Mouse (Mus musculus): ENCODE data around the gene Omp. TPM values are rescaled to one million over a fixed set of nuclear protein-coding genes. Genes with fewer than 3 reads are reported as not detected.

Omp gene
- polyA plus RNA-seq, 1 experiment from 2014 or later = 0.38 TPM

DNA sequence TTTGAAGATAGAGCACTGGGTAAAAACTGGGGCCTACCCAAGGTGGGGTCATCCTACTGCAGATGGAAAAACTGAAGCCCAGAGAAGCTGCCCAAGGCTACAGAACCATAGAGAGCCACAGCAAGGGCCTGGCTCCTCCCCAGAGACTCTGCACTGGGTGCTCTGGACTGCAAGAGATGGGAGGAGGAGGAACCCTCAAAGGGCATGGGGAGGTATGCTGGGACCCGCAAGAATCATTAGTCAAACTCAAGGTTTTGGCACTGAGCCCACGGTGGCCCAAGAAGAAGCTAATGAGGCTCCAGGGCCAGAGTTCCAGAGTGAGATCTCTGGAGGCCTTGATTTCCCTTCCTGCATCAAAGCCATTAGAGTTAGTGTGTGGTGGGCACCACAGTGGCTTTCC lies 7.3 kb downstream of the Omp start:
- WGBS = 22% methylated on average over 2 of the region's 2 CpGs
- TF ChIP-seq CTCF (IDR thresholded peaks at IDR 0.05; ENCODE audit: low read depth) = no peak
- ATAC-seq (replicated peaks; ENCODE audit: low FRiP score, low read depth) = no peak
- Histone ChIP-seq H3K9me3 (replicated peaks; ENCODE audit: low read length) (no peaks in the 10 kb centered on the region), H3K4me2 (ENCODE audit: low read length) (no peak overlapping the region), H3K36me3 (ENCODE audit: insufficient read depth, low read length) (no peaks in the 10 kb centered on the region), H3K27ac (no peak overlapping the region), H3K27me3 (ENCODE audit: insufficient read depth, low read length) (no peaks in the 10 kb centered on the region), H3K4me1 (replicated peaks; ENCODE audit: insufficient read depth, low read length) (no peaks in the 10 kb centered on the region), H3K9ac (ENCODE audit: low read depth, low read length) (no peak overlapping the region), H3K4me3 (replicated peaks; ENCODE audit: low read depth, low read length) (no peak overlapping the region)
- no peak for DNase-seq (ENCODE audit: low spot score)

DNA sequence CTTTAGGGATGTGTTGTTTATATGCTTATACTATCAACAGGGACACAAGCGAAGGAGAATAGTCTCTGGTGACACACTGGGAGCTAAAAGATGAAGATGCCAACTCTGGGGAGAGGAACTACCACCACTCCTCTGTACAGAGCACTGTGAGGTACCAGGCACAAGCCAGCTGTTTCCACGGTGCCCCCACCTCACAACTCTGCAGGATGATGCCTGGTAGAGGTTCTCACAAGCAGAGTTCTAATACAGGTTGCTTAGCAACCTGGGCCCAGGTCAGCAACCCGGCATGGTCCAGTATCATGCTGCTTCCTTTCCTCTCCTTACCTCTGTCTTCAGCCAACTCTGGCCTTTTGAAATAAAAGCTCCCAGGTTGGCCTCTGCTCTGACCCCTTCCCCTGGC lies 7.7 kb downstream of the Omp start:
- DNase-seq (ENCODE audit: low spot score) = no peak
- H3K9me3 ChIP-seq (replicated peaks; ENCODE audit: low read length) = no peaks in the 10 kb centered on the region
- no peaks in the 10 kb centered on the region for H3K4me1 ChIP-seq (replicated peaks; ENCODE audit: insufficient read depth, low read length)
- H3K27me3 ChIP-seq (ENCODE audit: insufficient read depth, low read length) = no peaks in the 10 kb centered on the region
- WGBS = 56% methylated on average over 3 of the region's 3 CpGs
- no peak for ATAC-seq (replicated peaks; ENCODE audit: low FRiP score, low read depth)
- TF ChIP-seq CTCF (IDR thresholded peaks at IDR 0.05; ENCODE audit: low read depth) = no peak
- no peak overlapping the region for H3K4me2 ChIP-seq (ENCODE audit: low read length)
- no peak overlapping the region for H3K9ac ChIP-seq (ENCODE audit: low read depth, low read length)
- H3K27ac ChIP-seq = no peak overlapping the region
- no peaks in the 10 kb centered on the region for H3K36me3 ChIP-seq (ENCODE audit: insufficient read depth, low read length)
- no peak overlapping the region for H3K4me3 ChIP-seq (replicated peaks; ENCODE audit: low read depth, low read length)

GRCm38 (mm10) chr7:98131751-98132150 lies 13.6 kb downstream of the Omp start:
- Histone ChIP-seq H3K9ac (ENCODE audit: low read depth, low read length) (no peak overlapping the region), H3K36me3 (ENCODE audit: insufficient read depth, low read length) (peaks cover 3% of the 10 kb centered on the region; the same call in 1 of the 2 replicates), H3K4me1 (replicated peaks; ENCODE audit: insufficient read depth, low read length) (no peaks in the 10 kb centered on the region), H3K4me2 (ENCODE audit: low read length) (no peak overlapping the region), H3K9me3 (replicated peaks; ENCODE audit: low read length) (no peaks in the 10 kb centered on the region), H3K27me3 (ENCODE audit: insufficient read depth, low read length) (no peaks in the 10 kb centered on the region), H3K27ac (no peak overlapping the region), H3K4me3 (replicated peaks; ENCODE audit: low read depth, low read length) (no peak overlapping the region)
- TF ChIP-seq CTCF (IDR thresholded peaks at IDR 0.05; ENCODE audit: low read depth) = peak; percentile 33; the same call in 1 of the 2 replicates
- WGBS = 91% methylated on average over 8 of the region's 8 CpGs
- DNase-seq (ENCODE audit: low spot score) = no peak
- ATAC-seq (replicated peaks; ENCODE audit: low FRiP score, low read depth) = no peak

DNA sequence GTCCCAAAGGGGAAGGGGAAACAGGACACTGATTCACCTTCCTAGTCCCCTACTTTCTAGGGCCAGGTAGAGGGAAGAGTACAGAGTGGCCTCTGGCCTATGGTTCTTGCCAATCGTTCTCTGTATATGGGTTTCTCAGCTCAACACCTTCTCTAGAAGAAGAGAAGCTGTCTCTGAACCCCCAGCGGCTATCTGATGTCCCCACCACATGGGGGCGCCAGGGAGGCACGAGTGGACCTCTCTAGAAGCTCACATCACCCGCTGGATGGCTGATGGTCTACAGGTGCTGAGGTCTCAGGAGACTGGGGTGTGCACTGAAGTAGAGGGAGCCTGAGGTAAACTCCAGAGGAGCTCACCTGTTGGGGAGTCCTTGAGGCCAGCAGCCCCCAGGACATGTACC lies 19.8 kb downstream of the Omp start:
- Histone ChIP-seq H3K9ac (ENCODE audit: low read depth, low read length) (no peak overlapping the region), H3K27me3 (ENCODE audit: insufficient read depth, low read length) (no peaks in the 10 kb centered on the region), H3K36me3 (ENCODE audit: insufficient read depth, low read length) (0 out of 2 replicates have a peak, but pooled peaks cover 4% of the 10 kb centered on the region), H3K4me3 (replicated peaks; ENCODE audit: low read depth, low read length) (no peak overlapping the region), H3K4me1 (replicated peaks; ENCODE audit: insufficient read depth, low read length) (no peaks in the 10 kb centered on the region), H3K9me3 (replicated peaks; ENCODE audit: low read length) (no peaks in the 10 kb centered on the region), H3K27ac (no peak overlapping the region), H3K4me2 (ENCODE audit: low read length) (no peak overlapping the region)
- WGBS = 41% methylated on average over 5 of the region's 5 CpGs
- DNase-seq (ENCODE audit: low spot score) (peak; percentile 45), ATAC-seq (replicated peaks; ENCODE audit: low FRiP score, low read depth) (no peak)
- TF ChIP-seq CTCF (IDR thresholded peaks at IDR 0.05; ENCODE audit: low read depth) = peak; percentile 68

DNA sequence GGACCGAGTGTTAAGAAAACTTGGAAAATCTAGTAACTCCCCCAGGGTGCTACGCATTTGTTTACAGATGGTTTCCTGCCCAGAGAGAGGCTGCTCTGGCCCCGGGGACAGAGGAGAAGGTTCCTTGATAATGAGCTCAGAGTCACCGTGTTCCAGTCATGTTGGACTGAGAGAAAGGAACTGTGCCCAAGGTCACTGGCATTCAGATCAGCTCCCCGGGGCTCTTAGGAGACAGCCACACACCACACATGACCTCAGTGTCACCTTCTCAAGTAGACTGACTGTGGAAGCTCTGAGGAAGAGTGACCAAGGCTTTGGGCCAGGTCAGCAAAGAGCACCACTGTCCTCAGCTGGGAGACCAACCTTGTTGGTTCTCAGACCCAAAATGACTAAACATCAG lies 20.6 kb downstream of the Omp start:
- no peak for TF ChIP-seq CTCF (IDR thresholded peaks at IDR 0.05; ENCODE audit: low read depth)
- H3K9me3 ChIP-seq (replicated peaks; ENCODE audit: low read length) = no peaks in the 10 kb centered on the region
- H3K9ac ChIP-seq (ENCODE audit: low read depth, low read length) = no peak overlapping the region
- ATAC-seq (replicated peaks; ENCODE audit: low FRiP score, low read depth) (no peak), DNase-seq (ENCODE audit: low spot score) (no peak)
- WGBS = 41% methylated on average over 5 of the region's 5 CpGs
- H3K4me2 ChIP-seq (ENCODE audit: low read length) = no peak overlapping the region
- H3K27me3 ChIP-seq (ENCODE audit: insufficient read depth, low read length) = no peaks in the 10 kb centered on the region
- H3K4me1 ChIP-seq (replicated peaks; ENCODE audit: insufficient read depth, low read length) = no peaks in the 10 kb centered on the region
- H3K27ac ChIP-seq = no peak overlapping the region
- H3K36me3 ChIP-seq (ENCODE audit: insufficient read depth, low read length) = 0 out of 2 replicates have a peak, but pooled peaks cover 4% of the 10 kb centered on the region
- no peak overlapping the region for H3K4me3 ChIP-seq (replicated peaks; ENCODE audit: low read depth, low read length)

GRCm38 (mm10) chr7:98121673-98122072 lies 23.6 kb downstream of the Omp start:
- no peak for DNase-seq (ENCODE audit: low spot score)
- no peak for ATAC-seq (replicated peaks; ENCODE audit: low FRiP score, low read depth)
- H3K9me3 ChIP-seq (replicated peaks; ENCODE audit: low read length) = no peaks in the 10 kb centered on the region
- H3K4me2 ChIP-seq (ENCODE audit: low read length) = no peak overlapping the region
- TF ChIP-seq CTCF (IDR thresholded peaks at IDR 0.05; ENCODE audit: low read depth) = no peak
- H3K27me3 ChIP-seq (ENCODE audit: insufficient read depth, low read length) = no peaks in the 10 kb centered on the region
- H3K36me3 ChIP-seq (ENCODE audit: insufficient read depth, low read length) = 0 out of 2 replicates have a peak, but pooled peaks cover 4% of the 10 kb centered on the region
- H3K4me3 ChIP-seq (replicated peaks; ENCODE audit: low read depth, low read length) = no peak overlapping the region
- no peak overlapping the region for H3K9ac ChIP-seq (ENCODE audit: low read depth, low read length)
- WGBS = 78% methylated on average over 8 of the region's 8 CpGs
- H3K4me1 ChIP-seq (replicated peaks; ENCODE audit: insufficient read depth, low read length) = peaks cover 6% of the 10 kb centered on the region
- H3K27ac ChIP-seq = no peak overlapping the region

DNA sequence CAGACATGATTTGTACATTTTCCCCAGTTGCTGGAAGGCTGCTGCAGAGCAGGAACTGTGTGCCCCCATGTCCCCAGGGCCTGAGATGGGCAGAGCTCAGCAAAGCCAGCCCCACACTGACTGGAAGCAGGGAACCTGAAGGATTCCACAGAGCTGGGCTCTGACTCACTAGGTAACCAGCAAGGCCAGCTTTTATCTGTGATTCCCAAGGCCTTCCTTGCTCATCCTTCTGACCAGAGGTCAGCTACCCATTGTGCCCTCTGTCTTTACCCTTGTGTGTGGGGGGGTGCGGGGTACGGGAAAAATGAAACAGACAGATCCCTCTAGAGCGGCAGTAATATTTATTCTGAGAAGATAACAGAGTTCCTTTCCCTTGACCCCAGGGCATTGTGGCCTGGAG lies 24.1 kb downstream of the Omp start:
- peaks cover 7% of the 10 kb centered on the region for H3K4me1 ChIP-seq (replicated peaks; ENCODE audit: insufficient read depth, low read length)
- DNase-seq (ENCODE audit: low spot score) (no peak), ATAC-seq (replicated peaks; ENCODE audit: low FRiP score, low read depth) (no peak)
- no peak for TF ChIP-seq CTCF (IDR thresholded peaks at IDR 0.05; ENCODE audit: low read depth)
- H3K36me3 ChIP-seq (ENCODE audit: insufficient read depth, low read length) = 0 out of 2 replicates have a peak, but pooled peaks cover 4% of the 10 kb centered on the region
- no peak overlapping the region for H3K27ac ChIP-seq
- no peaks in the 10 kb centered on the region for H3K9me3 ChIP-seq (replicated peaks; ENCODE audit: low read length)
- WGBS = 71% methylated on average over 3 of the region's 3 CpGs
- H3K4me3 ChIP-seq (replicated peaks; ENCODE audit: low read depth, low read length) = no peak overlapping the region
- no peaks in the 10 kb centered on the region for H3K27me3 ChIP-seq (ENCODE audit: insufficient read depth, low read length)
- no peak overlapping the region for H3K9ac ChIP-seq (ENCODE audit: low read depth, low read length)
- H3K4me2 ChIP-seq (ENCODE audit: low read length) = no peak overlapping the region

All from kidney, postnatal 0 days (tissue).